Mouse (Mus musculus): ENCODE data around the gene Cep95. TPM values are rescaled to one million over a fixed set of nuclear protein-coding genes. Genes with fewer than 3 reads are reported as not detected.

The Cep95 gene
- polyA plus RNA-seq, 1 experiment: 15.4 TPM

GRCm38 (mm10) chr11:106814601-106815320 lies 25.7 kb downstream of the Cep95 start:
- DNase-seq (ENCODE audit: low spot score): no peak

- no peak for DNase-seq (ENCODE audit: low spot score)
Observed at GRCm38 (mm10) chr11:106815331-106815730, 26.3 kb downstream of the Cep95 start.

- no peak for DNase-seq (ENCODE audit: low spot score)
Observed at GRCm38 (mm10) chr11:106815761-106816160, 26.7 kb downstream of the Cep95 start.

- DNase-seq (ENCODE audit: low spot score): no peak
Observed at GRCm38 (mm10) chr11:106816316-106816715, 27.3 kb downstream of the Cep95 start.

- DNase-seq (ENCODE audit: low spot score): no peak
Observed at GRCm38 (mm10) chr11:106817156-106817555, 28.1 kb downstream of the Cep95 start.

- no peak for DNase-seq (ENCODE audit: low spot score)
Observed at GRCm38 (mm10) chr11:106817808-106818207, 28.8 kb downstream of the Cep95 start.

- no peak for DNase-seq (ENCODE audit: low spot score)
Observed at GRCm38 (mm10) chr11:106818341-106818740, 29.3 kb downstream of the Cep95 start.

- no peak for DNase-seq (ENCODE audit: low spot score)
Observed at GRCm38 (mm10) chr11:106819595-106819994, 30.5 kb downstream of the Cep95 start.

- no peak for DNase-seq (ENCODE audit: low spot score)
Observed at GRCm38 (mm10) chr11:106820252-106820651, 31.2 kb downstream of the Cep95 start.

- no peak for DNase-seq (ENCODE audit: low spot score)
Observed at GRCm38 (mm10) chr11:106820972-106821371, 31.9 kb downstream of the Cep95 start.

GRCm38 (mm10) chr11:106821397-106821796 lies 32.3 kb downstream of the Cep95 start:
- no peak for DNase-seq (ENCODE audit: low spot score)

GRCm38 (mm10) chr11:106822491-106822890 lies 33.4 kb downstream of the Cep95 start:
- DNase-seq (ENCODE audit: low spot score): no peak

GRCm38 (mm10) chr11:106822911-106823310 lies 33.9 kb downstream of the Cep95 start:
- DNase-seq (ENCODE audit: low spot score): no peak

GRCm38 (mm10) chr11:106823741-106824140 lies 34.7 kb downstream of the Cep95 start:
- DNase-seq (ENCODE audit: low spot score): no peak

GRCm38 (mm10) chr11:106824403-106824802 lies 35.4 kb downstream of the Cep95 start:
- no peak for DNase-seq (ENCODE audit: low spot score)

- DNase-seq (ENCODE audit: low spot score): no peak
Observed at GRCm38 (mm10) chr11:106828079-106828478, 39.0 kb downstream of the Cep95 start.

- no peak for DNase-seq (ENCODE audit: low spot score)
Observed at GRCm38 (mm10) chr11:106842002-106842401, 53.0 kb downstream of the Cep95 start.

- DNase-seq (ENCODE audit: low spot score): no peak
Observed at GRCm38 (mm10) chr11:106851438-106851837, 62.4 kb downstream of the Cep95 start.

Other genes with a start within 250 kb of the Cep95 start
- gene Tex2, start 175.8 kb upstream of the Cep95 start, polyA plus RNA-seq (2012; rRNA removed): 16.7 and 21.2 TPM in 2 replicates
- gene Pecam1, start 38.6 kb upstream of the Cep95 start, polyA plus RNA-seq (2012; rRNA removed): 47.7 and 66.2 TPM in 2 replicates
- 3.2 and 3.4 TPM in 2 replicates for gene Milr1, start 38.0 kb upstream of the Cep95 start, polyA plus RNA-seq (2012; rRNA removed)
- gene Polg2, start 9.7 kb upstream of the Cep95 start, polyA plus RNA-seq (2012; rRNA removed): 8.6 and 9.4 TPM in 2 replicates
- 624 and 672 TPM in 2 replicates for gene Ddx5, start 67 bp upstream of the Cep95 start, polyA plus RNA-seq (2012; rRNA removed)
- 16.0 and 21.6 TPM in 2 replicates for gene Smurf2, start 131.5 kb downstream of the Cep95 start, polyA plus RNA-seq (2012; rRNA removed)
- 30.8 and 37.6 TPM in 2 replicates for gene Kpna2, start 210.3 kb downstream of the Cep95 start, polyA plus RNA-seq (2012; rRNA removed)
- gene 1810010H24Rik, start 236.4 kb downstream of the Cep95 start, polyA plus RNA-seq (2012; rRNA removed): 3.5 and 4.3 TPM in 2 replicates

Measured in urinary bladder, adult 2 months (tissue).